Mouse (Mus musculus): Measurements from ENCODE around the gene Dusp10.

Dusp10 gene

DNA sequence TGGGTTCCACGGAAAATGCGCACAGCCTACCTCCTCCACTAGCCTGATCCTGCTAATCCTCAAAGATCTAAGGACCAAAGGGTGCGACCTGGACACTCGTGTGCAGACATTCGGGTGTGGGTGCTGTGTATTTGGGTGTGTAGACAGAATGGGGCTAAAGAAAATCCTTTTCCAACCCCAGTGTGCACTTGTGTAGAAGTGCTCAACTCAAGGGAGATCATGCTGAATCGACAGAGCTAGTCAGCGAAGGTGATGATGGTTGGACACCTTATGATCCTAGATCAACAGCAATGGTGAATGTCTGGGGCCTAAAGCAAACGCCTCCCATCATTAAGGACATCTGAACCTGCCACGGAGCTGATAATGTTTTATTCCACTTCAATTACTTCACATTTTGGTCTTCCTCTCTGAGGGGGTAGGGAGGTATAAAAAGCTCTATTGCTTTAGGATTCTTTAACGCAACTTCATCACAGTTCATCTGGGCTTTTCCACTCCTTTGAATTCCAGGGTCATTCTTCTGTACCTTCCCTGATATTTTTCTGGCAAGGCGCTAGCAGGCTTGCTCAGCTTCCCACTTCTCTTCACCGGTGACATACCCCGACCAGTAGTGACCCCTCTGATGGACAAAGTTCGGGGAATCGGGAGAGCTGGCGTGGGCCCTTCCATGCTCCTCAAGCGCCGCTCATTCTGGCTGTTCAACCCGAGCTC is 19.7 kb downstream of the Dusp10 start:
- no peak for DNase-seq

DNA sequence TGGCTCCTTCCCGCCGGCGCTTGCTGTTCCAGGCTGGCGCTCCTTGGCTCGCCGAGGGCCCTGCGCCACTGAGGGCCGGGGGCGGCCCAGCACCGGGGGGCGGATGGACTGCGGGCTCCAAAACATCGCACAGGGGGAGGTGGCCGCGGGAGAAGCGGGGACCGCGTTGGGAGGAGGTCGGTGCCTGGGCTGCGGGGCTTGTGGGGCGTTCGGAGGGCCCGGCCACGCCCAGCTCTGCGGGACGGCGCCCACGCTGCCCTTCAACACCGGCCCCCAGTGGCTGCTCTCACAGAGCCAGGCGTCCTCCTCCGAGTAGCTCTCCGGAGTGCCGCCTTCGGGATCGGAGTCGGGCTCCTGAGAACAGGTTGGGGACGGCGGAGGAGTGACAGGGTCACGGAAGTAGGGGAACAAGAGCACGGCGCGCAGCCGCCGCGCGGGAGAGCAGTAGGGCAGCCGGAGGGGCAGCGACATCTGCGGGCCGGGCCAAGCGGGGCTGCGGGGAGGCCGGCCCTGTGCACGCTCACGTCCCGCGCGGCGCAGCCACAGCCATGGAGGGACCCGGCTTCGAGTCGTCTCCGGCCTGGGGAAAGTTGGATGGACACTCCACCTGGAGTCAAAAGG is 20.4 kb downstream of the Dusp10 start:
- no peak for DNase-seq

DNA sequence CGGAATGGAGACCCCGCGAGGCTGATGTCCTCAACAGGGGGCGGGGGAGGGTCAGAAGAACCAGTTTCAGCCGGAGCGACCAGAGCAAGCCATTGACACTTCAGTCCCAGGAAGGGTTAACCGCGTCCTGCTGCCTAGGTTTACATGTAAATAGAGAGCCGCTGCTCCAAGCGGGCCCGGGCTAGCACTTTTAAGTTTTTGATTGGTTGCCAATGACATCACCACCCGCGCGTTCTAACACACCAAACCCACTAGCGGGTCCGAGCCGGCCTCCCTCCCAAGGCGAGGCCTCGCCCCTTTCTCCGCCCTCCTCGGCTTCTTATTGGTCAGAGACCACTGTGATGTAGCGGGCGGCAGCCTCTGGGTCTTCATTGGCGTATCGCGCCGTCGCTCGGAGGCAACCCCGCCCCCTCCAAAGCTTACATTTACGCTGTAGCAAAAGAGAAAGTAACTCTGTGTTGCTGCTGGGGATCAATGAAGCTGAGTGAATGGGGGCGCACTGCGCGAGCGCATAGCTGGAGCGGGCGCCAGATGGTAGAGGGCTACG is 21.0 kb downstream of the Dusp10 start, which contains the start of gene 1700056E22Rik:
TSS of gene 1700056E22Rik (minus strand) at position 291 of the 547 bp plus-strand sequence.
- DNase-seq = peak; percentile 99

DNA sequence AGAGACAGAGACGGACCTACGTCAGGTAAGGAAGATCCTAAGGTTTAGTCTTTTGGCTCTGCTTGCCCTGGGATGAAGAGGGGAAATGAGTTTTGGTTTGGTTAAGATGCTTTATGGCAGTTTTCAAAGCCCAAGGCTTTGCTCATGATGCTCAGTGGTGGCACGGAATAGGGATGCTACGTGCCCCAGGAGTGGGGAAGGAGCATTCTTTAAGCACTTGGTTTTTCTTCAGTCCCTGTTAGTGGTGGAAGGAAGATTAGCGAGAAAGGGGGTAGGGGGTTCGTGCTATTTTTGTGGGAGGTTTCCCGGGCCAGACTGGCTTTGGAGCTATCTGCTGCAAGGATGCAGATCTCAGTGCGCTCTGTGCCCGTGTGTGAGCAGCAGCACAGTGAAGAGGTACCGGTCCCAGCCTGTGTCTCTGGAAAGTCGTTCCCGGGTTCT is 21.7 kb downstream of the Dusp10 start:
- DNase-seq = peak; percentile 52

DNA sequence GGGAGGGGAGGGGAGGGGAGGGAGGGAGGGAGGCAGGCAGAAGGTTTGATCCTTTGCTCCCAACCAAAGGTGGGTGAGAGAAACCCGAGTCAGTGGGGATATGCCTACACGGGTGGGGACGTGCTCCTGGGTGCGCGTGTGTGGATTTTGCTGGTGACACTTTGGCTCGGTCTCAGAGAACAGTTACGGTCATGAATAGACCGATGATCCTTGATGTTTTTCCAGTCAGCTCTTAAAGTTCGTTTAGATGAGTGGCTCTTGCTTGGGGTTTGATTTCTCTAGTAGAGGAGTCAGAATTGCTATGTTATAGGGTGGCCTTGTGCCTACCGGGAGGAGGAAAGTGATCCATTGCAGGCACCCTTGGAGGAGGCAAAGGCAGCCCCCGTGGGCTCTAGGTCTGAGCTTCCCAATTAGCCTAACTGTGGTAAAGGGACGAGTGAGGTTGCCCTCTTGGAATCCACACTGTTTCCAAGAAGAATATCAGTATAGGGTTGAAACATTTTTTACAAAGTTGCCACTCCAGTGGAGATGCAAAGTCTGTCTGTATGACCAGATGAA is 22.3 kb downstream of the Dusp10 start:
- DNase-seq = peak; percentile 48

DNA sequence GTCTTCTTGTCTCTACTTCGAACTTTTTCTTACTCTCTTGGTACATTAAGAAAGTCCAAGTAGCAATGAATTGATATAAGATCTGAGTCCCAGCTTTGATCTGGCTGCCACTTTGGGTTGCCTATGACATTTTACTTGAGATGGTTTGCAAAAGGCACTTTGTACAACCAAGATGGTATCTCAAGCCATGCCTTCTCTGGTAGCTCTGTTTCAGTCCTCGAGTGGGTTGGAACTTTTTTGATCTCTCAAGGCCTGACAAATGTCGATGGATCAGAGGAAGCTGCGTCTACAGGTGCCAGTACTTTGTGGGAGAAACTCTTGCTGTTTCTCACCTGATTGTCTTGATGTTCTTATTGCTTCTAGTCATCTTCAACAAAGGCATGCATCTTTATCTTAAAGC is 24.7 kb downstream of the Dusp10 start:
- no peak for DNase-seq

DNA sequence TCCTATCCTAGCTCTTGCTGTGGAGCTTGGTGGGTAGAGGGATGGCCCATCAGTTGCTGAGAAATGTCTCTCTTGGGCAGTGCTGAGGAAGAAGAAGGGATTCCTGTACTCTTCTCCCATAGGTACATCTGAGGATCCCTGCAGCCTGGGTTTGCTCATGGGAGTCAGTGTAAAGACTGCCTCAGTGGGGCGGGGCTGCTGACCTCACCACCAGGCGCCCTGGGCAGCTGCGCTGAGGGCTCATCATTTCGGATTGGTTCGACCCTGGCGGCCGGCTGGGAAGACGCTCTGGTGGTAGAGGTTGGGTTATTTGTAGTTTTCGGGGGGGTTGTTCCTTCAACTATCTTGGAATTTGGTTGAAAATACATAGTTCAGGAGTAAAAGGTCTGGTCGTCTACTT is 26.2 kb downstream of the Dusp10 start:
- no peak for DNase-seq

DNA sequence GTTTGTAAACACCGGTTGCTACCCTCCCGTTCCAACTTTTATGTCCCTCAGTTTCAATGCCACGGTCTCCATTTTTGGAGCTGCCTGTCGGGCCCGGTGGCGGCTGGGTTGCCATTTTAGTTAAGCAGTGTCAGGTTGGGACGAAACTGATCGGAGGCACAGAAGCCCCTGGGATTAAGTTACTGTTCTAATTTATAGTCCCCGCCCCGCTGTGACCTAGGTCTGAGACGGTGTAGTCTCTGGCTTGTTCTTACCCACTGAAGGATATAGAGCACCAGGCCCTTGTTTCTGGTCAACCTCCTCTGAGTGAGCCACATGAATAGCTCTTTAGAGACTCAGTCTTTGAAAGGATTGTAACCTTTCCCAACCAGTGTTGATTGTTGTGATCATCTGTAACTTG is 27.1 kb downstream of the Dusp10 start:
- DNase-seq = no peak

DNA sequence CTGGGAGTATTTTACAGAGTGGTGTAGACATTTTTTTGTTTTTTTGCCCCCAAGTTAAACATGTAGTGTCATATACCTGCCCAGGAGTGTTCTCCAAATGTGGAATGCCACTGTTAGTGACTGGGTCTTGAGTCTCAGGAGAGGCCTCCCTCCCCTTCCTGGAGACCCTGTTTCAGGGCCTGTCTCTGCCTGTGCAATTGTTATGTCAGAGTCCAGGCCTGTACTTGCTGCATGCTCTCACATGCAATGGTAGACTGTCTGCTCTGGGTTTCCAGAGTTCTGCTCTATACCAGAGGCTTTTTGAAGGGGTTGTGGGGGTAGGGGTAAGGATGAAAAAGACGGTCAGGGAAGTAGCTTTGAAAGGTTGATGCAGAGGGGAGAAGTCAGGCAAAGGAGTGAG is 27.8 kb downstream of the Dusp10 start:
- no peak for DNase-seq

DNA sequence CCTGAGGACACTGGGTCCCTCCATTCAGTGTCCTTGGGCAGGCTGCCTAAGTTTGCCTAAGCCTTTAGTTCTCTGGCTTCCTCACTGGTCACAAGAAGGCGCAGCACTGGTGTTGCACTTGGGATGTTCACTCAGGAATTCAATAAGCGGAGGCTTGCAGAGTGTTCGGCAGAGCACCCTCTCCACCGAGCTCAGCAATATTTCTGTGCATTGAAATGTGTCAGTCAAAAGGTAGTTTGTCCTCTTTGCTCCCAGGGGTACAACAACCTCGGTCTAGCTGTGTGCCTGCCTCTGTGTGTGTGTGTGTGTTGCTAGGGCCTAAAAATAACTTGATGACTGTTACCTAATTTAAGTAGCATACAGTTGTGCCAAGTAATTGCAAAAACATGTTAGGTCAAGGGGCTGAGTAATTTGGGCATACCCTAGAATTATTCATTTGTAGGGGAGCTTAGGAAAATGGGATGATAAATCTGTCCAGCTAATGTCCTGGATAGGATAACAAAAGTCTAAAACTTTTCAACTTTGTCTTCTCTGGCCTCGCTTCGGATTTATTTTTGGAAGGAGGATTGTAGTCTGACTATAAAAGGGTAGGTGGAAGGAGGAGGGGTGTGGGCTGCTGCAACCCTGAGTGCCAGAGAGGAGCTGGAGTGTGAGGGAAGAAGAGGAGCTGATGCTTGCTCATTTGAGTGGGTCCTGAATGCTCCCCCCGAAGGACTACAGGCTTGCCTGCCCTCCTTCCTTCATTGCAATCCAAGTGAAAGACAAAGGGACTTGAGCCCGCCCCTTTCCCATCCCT is 28.9 kb downstream of the Dusp10 start:
- DNase-seq = no peak

DNA sequence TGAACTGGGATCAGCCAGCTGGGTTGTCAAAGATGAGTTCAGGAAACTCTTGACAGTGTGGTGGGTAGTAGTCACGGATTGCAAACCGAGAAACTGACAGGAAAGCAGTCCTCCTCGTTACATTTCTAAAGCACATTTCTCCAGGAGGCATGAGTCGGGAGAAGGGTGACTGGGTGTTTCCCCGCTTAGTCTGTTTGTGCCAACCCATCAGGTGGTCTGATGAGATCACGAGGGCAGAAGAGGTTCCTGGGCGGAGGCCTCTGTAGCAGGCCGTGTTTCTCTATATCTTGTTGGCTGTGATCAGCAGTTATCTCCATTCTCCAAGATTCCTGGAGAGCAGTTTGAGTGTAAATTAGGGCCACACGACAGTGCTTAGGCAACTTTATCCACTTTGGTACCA is 29.6 kb downstream of the Dusp10 start:
- DNase-seq = no peak

DNA sequence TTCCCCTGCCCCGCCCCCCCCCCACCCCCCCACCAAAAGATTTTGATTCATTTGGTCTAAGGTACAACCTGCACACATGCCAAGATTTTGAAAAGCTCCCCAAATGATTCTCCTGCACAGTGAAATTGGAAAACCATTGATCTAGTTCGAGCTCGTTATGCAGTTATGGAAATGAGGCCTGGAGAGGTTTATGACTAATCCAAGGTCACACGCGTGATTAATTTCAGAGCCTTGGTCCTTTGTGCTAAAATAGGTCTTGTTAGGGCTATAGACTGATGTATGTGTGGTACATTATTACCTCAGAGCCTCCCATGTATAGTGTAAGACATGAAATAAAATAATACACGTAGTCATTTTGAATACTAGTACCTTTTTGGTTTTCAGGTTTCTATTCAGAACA is 30.3 kb downstream of the Dusp10 start:
- no peak for DNase-seq

DNA sequence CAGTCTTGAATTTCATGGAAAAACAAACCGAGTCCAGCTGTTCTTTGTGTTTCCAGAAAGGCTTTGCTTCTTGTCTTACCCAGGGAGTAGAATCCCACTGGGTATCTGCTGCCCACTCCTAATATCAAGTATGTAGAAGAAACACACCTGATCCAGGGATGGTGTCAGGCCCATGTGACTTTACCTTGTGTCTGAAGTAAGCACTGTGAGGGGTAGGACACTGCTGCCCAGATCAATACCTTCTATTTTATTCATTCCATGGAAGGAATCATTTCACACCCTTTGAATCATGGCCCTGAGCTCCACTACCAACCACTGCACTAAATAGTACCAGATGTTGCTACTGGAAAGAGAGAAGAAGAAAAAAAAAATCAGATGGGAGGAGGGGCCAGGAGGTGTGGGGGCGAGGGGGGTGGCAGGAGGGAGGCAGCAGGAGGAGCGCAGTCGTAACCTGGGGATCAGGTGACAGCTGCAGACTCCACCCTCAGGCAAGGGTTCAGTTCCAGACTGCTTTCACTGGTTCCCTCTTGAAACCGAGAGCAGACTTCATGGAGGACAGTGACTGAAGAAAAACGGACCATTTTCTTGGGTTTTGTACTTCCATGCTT is 33.1 kb downstream of the Dusp10 start:
- DNase-seq = no peak

DNA sequence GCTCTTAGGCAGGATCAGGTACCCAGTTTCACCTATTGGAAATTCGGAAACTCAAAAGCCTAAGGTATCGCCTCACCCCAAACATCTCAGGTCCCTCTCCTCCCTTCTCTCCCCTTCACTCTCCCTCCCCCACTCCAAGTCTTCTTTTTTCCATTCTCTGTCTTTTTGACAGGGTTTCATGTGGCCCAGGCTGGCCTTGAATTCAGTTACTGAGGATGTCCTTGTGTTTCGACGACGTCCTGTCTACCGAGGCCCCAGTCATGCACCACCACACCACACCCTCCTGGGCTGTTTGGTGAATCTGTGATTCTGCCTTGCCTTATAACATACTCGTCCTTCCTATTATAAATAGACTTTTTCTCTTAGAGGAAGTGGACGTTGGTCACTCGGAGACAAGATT is 34.7 kb downstream of the Dusp10 start:
- no peak for DNase-seq

DNA sequence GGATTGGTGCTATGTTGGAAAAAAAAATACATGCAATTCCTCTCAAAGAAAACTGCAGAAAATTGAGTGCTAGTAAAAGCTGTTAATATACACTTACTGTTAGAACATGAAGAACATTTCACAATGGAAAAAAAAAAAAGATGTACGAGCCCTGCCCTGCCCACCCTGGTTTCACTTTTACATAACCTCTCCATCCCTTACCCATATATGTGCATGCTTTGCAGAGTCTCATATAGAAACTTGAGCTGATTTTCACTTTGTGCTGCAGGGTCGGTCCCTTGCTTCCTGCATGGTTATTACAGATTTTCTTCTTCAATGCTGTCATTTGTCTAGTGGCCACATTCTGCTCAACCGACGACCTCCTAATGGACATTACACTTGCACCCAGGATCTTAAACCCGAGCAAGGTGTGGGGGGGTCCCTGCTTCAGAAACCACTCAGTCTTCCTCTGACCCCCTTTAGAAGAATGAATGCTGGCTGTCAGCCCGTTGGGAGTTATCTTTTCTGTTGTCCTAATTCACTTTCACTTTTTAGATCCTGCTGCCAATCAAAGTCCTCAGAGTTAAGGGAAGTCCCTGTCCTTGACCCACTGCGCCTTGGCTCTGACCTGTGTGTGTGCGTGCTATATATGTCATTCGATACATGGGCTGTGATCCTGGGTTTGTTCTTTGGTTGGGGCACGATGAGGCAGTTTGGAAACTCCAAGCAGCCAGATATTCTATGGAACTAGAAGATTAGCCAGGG is 35.7 kb downstream of the Dusp10 start:
- no peak for DNase-seq

DNA sequence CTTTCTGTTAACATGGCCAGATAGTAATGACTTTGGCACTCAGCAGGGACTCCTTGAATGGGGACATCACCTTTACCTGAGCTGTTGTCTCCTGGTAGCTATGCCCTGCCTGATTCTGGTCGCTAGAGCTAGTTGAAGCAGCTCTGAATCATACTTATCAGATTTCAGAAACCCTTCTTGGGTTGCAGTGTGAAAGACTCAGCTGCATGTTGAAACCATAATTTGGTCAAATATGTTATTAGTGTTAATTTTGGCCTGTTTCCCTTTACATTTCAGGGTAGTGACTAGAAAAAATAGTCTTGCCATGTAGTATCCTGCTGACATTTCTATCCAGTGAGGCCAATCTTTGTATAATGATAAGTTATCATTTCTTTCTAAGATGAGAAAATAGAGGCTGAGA is 38.2 kb downstream of the Dusp10 start:
- no peak for DNase-seq

DNA sequence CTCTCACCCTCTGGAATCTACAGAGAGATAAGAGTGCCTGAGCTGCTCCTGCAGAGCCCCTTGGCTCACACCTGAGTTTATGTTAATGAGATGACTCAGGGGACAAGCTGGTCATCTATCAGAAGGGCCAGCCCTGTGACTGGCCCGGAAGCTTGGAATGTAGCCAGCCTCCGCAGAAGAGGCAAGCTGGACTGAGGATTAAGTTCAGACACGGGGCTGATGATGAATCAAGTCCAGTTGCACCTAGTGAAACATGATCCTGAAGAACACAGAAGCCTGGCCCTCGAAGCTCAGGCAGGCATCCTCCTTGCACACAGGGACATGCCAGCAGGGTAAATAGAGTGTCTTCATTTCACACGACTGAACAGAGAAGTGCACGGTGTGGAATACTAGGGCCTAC is 38.7 kb downstream of the Dusp10 start:
- DNase-seq = peak; percentile 69

DNA sequence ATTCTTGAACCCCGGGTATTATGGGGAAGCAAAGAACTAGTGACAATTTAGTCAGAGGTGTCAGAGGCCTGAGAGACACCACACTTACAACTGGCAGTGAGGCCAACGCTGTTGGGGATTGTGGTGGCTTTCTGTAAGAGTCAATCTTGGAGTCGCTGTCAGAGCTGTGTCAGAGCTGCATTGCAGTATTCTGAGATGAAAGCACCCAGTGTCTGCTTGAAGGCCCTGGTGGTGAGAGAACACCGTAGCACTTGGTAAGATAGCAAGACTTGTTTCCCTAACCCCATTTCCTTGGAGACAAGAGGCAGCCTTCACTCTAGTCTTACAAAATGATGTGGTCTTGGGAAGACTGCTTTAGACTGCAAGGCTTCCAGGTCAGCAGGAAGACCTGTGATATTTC is 39.2 kb downstream of the Dusp10 start:
- DNase-seq = no peak

DNA sequence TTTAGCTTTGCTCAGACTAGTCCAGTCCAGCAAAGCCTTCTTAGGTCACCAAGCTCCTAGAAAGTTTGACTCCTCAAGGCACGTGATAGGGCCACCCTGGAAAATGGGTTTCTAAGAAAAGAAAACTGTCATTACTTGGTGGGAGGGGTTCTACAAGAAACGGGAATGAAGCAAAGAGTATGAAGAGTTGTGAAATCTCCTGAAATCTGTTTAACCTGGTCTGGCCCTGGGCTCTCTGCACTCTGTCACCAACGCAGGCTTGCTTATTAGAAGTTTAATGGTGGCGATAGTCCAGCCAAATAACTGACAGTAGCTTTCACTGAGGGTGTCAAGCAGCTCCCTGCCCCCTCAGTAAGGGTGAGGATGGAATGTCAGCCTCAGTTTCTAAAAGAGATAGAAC is 40.0 kb downstream of the Dusp10 start:
- no peak for DNase-seq

DNA sequence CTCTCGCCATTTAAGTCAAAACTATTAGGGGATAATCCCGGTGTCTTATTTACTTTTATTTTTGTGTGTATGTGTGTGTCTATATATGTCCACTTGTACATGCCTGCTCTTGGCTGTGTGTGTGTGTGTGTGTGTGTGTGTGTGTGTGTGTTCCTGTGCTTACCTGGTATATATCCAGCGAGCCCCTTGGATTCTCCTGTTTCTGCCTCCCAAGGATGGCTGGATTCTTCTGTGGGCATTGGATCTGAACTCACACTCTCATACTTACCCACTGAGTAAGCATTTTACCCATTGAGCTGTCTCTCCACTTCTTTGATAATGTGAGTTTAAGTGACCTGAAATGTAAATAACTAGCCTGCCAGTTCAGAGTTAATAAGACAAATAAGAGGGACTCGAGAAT is 40.6 kb downstream of the Dusp10 start:
- DNase-seq = no peak

DNA sequence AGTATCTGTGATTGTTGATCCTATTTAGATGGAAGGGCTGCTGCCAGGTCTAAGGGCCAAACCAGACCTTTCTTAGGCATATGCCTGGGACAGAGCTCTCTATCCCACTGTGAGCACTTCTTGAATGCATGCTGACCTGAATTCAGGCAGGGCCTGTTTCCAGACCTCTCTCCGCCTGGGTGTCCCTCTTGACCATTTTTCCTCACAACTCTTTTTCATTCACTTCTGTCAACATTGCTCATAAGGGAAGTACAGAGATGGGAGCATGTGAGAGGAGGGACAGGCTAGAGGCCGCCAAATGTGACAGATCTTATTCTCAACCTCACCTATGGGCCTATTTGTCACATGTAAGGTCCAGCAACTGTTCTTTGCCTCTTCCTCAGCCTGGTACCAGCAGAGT is 41.1 kb downstream of the Dusp10 start:
- no peak for DNase-seq

DNA sequence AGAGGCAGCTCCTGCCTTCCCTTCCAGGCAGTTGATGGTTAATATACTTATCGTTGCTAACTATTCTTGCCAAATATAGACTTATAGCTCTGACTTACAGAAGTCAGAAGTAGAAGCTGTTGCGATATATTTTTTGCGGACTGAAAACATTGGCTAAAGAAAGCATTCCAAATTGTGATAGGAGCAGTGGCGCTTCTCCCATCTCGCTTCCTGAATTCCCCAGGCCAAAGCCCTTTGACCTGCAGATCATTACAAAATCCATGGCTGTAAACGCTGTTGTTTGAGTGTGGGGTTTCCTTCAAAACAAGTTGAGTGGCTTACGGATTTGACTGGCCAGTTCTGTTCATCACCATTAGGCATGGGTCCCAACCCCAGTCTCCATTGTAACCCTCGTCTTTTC is 45.1 kb downstream of the Dusp10 start:
- DNase-seq = no peak

Data from cerebellum, adult 11-12 months (tissue).